20 mouse cellular contexts compared by ENCODE assay signal in genomic region chr2:162507664-162508063, GRCm38 (mm10).
A peak's percentile ranks its signal among the peaks of the same experiment; 100 is the strongest.
DNase-seq lines count a peak whose midpoint lies in the region; ATAC-seq and TF ChIP-seq lines count a peak whose summit lies in the region.
"Had no signal": no experiment of that assay in that cellular context is flagged by ENCODE, and none has a peak within 500 bp of the region (broad histone marks: within the 10 kb centered on the region; RNA-seq: fewer than 3 reads in every experiment).

No protein-coding gene starts in this region.

- H3K4me1 ChIP-seq in forebrain, embryonic 12.5 days: peaks cover 9% of the 10 kb centered on the region
- no peaks in the 10 kb centered on the region for H3K4me1 ChIP-seq in forebrain, postnatal 0 days (ENCODE audit: insufficient read depth)
- peaks cover 37% of the 10 kb centered on the region for H3K4me1 ChIP-seq in hindbrain, embryonic 10.5 days (replicated peaks)
- no peaks in the 10 kb centered on the region for H3K4me1 ChIP-seq in hindbrain, embryonic 14.5 days (replicated peaks; ENCODE audit: control insufficient read depth, insufficient read depth, low read length)
- peaks cover 13% of the 10 kb centered on the region; the same call in 1 of the 2 replicates for H3K4me1 ChIP-seq in midbrain, embryonic 14.5 days (ENCODE audit: control insufficient read depth, insufficient read depth, low read length)
- H3K4me1 ChIP-seq in midbrain, postnatal 0 days (ENCODE audit: insufficient read depth, low read length): no peaks in the 10 kb centered on the region
- H3K4me1 ChIP-seq: embryonic facial prominence, embryonic 12.5 days; heart, embryonic 12.5 days had no signal

- no peak overlapping the region for H3K4me2 ChIP-seq in forebrain, embryonic 12.5 days
- H3K4me2 ChIP-seq in forebrain, postnatal 0 days (ENCODE audit: low read depth): no peak overlapping the region
- H3K4me2 ChIP-seq in hindbrain, embryonic 14.5 days (replicated peaks): no peak overlapping the region
- 0 out of 2 replicates have a peak overlapping the region, but pooled peaks have one; percentile 6 for H3K4me2 ChIP-seq in midbrain, embryonic 14.5 days (ENCODE audit: low read length)
- H3K4me2 ChIP-seq in midbrain, postnatal 0 days (ENCODE audit: low read depth, low read length, poor library complexity, severe bottlenecking): no peak overlapping the region
- H3K4me2 ChIP-seq: embryonic facial prominence, embryonic 12.5 days; heart, embryonic 12.5 days; hindbrain, embryonic 13.5 days had no signal

- H3K9ac ChIP-seq in forebrain, embryonic 12.5 days: no peak overlapping the region
- H3K9ac ChIP-seq in forebrain, postnatal 0 days: no peak overlapping the region
- H3K9ac ChIP-seq in hindbrain, embryonic 14.5 days: no peak overlapping the region
- no peak overlapping the region for H3K9ac ChIP-seq in midbrain, embryonic 14.5 days (replicated peaks; ENCODE audit: low read length)
- no peak overlapping the region for H3K9ac ChIP-seq in midbrain, postnatal 0 days (replicated peaks; ENCODE audit: low read length, poor library complexity, severe bottlenecking)
- H3K9ac ChIP-seq: embryonic facial prominence, embryonic 12.5 days; heart, embryonic 12.5 days; hindbrain, embryonic 13.5 days had no signal

- TF ChIP-seq CTCF in forebrain, postnatal 0 days (IDR thresholded peaks at IDR 0.05; ENCODE audit: low read depth): no peak
- TF ChIP-seq CTCF in midbrain, postnatal 0 days (IDR thresholded peaks at IDR 0.05): no peak

- peak; percentile 41; the same call in 1 of the 2 replicates for ATAC-seq in forebrain, embryonic 12.5 days (ENCODE audit: low FRiP score)
- ATAC-seq in forebrain, postnatal 0 days: no peak
- ATAC-seq in hindbrain, embryonic 14.5 days (ENCODE audit: low FRiP score): no peak
- no peak for ATAC-seq in midbrain, embryonic 14.5 days (ENCODE audit: low FRiP score, low TSS enrichment)
- ATAC-seq in midbrain, postnatal 0 days (ENCODE audit: low FRiP score): no peak
- ATAC-seq: activated CD4-positive, CD25-positive, alpha-beta regulatory T cell, adult 4 months; intestine, embryonic 16.5 days; Patski had no signal

- no peak overlapping the region for H3K27ac ChIP-seq in forebrain, embryonic 12.5 days
- no peak overlapping the region for H3K27ac ChIP-seq in forebrain, postnatal 0 days (ENCODE audit: low read depth, low read length)
- H3K27ac ChIP-seq in hindbrain, embryonic 10.5 days: no peak overlapping the region
- no peak overlapping the region for H3K27ac ChIP-seq in hindbrain, embryonic 14.5 days
- H3K27ac ChIP-seq in midbrain, embryonic 14.5 days (replicated peaks; ENCODE audit: low read depth, low read length): no peak overlapping the region
- no peak overlapping the region for H3K27ac ChIP-seq in midbrain, postnatal 0 days (ENCODE audit: low read depth, low read length)
- H3K27ac ChIP-seq: embryonic facial prominence, embryonic 12.5 days; hindbrain, embryonic 13.5 days had no signal

- no peaks in the 10 kb centered on the region for H3K36me3 ChIP-seq in forebrain, embryonic 12.5 days (replicated peaks)
- no peaks in the 10 kb centered on the region for H3K36me3 ChIP-seq in forebrain, postnatal 0 days (ENCODE audit: insufficient read depth)
- no peaks in the 10 kb centered on the region for H3K36me3 ChIP-seq in hindbrain, embryonic 10.5 days
- no peaks in the 10 kb centered on the region for H3K36me3 ChIP-seq in hindbrain, embryonic 14.5 days (replicated peaks; ENCODE audit: control insufficient read depth, insufficient read depth)
- no peaks in the 10 kb centered on the region for H3K36me3 ChIP-seq in midbrain, embryonic 14.5 days (ENCODE audit: control insufficient read depth, insufficient read depth, low read length)
- no peaks in the 10 kb centered on the region for H3K36me3 ChIP-seq in midbrain, postnatal 0 days (ENCODE audit: insufficient read depth, low read length)
- H3K36me3 ChIP-seq: embryonic facial prominence, embryonic 12.5 days; heart, embryonic 12.5 days; hindbrain, embryonic 13.5 days had no signal

- no peaks in the 10 kb centered on the region for H3K27me3 ChIP-seq in forebrain, embryonic 12.5 days
- no peaks in the 10 kb centered on the region for H3K27me3 ChIP-seq in forebrain, postnatal 0 days (ENCODE audit: insufficient read depth, low read length)
- no peaks in the 10 kb centered on the region for H3K27me3 ChIP-seq in hindbrain, embryonic 10.5 days (ENCODE audit: insufficient read depth, poor library complexity, severe bottlenecking)
- no peaks in the 10 kb centered on the region for H3K27me3 ChIP-seq in hindbrain, embryonic 14.5 days (ENCODE audit: control insufficient read depth, insufficient read depth, low read length)
- no peaks in the 10 kb centered on the region for H3K27me3 ChIP-seq in midbrain, embryonic 14.5 days (ENCODE audit: control insufficient read depth, insufficient read depth, low read length)
- H3K27me3 ChIP-seq in midbrain, postnatal 0 days (ENCODE audit: insufficient read depth, low read length): no peaks in the 10 kb centered on the region
- H3K27me3 ChIP-seq: CH12.LX; embryonic facial prominence, embryonic 12.5 days; heart, embryonic 12.5 days; Patski had no signal

- 25% methylated on average over 10 of the region's 10 CpGs for WGBS in forebrain, embryonic 12.5 days
- WGBS in forebrain, postnatal 0 days: 27% methylated on average over 10 of the region's 10 CpGs
- 38% methylated on average over 10 of the region's 10 CpGs for WGBS in hindbrain, embryonic 10.5 days
- WGBS in hindbrain, embryonic 14.5 days: 27% methylated on average over 10 of the region's 10 CpGs
- whole genome bisulfite sequencing in midbrain, embryonic 14.5 days: 21% methylated on average over 10 of the region's 10 CpGs
- 37% methylated on average over 10 of the region's 10 CpGs for WGBS in midbrain, postnatal 0 days

- H3K9me3 ChIP-seq in forebrain, embryonic 12.5 days: no peaks in the 10 kb centered on the region
- H3K9me3 ChIP-seq in forebrain, postnatal 0 days (ENCODE audit: low read length): no peaks in the 10 kb centered on the region
- H3K9me3 ChIP-seq in hindbrain, embryonic 10.5 days: no peaks in the 10 kb centered on the region
- H3K9me3 ChIP-seq in hindbrain, embryonic 14.5 days (ENCODE audit: control insufficient read depth, low read length): no peaks in the 10 kb centered on the region
- H3K9me3 ChIP-seq in midbrain, embryonic 14.5 days (ENCODE audit: control insufficient read depth, low read length): no peaks in the 10 kb centered on the region
- no peaks in the 10 kb centered on the region for H3K9me3 ChIP-seq in midbrain, postnatal 0 days (ENCODE audit: low read length)
- H3K9me3 ChIP-seq: embryonic facial prominence, embryonic 12.5 days; heart, embryonic 12.5 days; hindbrain, embryonic 13.5 days had no signal

- no peak for DNase-seq in forebrain, postnatal 0 days
- DNase-seq in hindbrain, embryonic 10.5 days (ENCODE audit: low spot score): no peak
- DNase-seq in hindbrain, embryonic 14.5 days (ENCODE audit: low spot score): no peak
- no peak for DNase-seq in midbrain, embryonic 14.5 days
- no peak for DNase-seq in midbrain, postnatal 0 days (ENCODE audit: low spot score)
- DNase-seq: adrenal gland, postnatal 14 days; cerebellum, adult 11-12 months; cerebellum, adult 9-10 months; cerebellum, postnatal 25 days; gastrocnemius, postnatal 36 days; heart, adult 18-20 months; heart, postnatal 36 days had no signal

- H3K4me3 ChIP-seq in forebrain, embryonic 12.5 days (replicated peaks): no peak overlapping the region
- H3K4me3 ChIP-seq in forebrain, postnatal 0 days (ENCODE audit: low read depth, low read length): no peak overlapping the region
- H3K4me3 ChIP-seq in hindbrain, embryonic 10.5 days: peak overlapping the region; percentile 20; the same call in 1 of the 2 replicates
- no peak overlapping the region for H3K4me3 ChIP-seq in hindbrain, embryonic 14.5 days (replicated peaks; ENCODE audit: low read length)
- no peak overlapping the region for H3K4me3 ChIP-seq in midbrain, embryonic 14.5 days (replicated peaks; ENCODE audit: low read depth, low read length)
- no peak overlapping the region for H3K4me3 ChIP-seq in midbrain, postnatal 0 days (ENCODE audit: low read depth, low read length)
- H3K4me3 ChIP-seq: embryonic facial prominence, embryonic 12.5 days; heart, embryonic 12.5 days; hindbrain, embryonic 13.5 days had no signal
